Mouse (Mus musculus): ENCODE measurements around the gene Alk.

DNA sequence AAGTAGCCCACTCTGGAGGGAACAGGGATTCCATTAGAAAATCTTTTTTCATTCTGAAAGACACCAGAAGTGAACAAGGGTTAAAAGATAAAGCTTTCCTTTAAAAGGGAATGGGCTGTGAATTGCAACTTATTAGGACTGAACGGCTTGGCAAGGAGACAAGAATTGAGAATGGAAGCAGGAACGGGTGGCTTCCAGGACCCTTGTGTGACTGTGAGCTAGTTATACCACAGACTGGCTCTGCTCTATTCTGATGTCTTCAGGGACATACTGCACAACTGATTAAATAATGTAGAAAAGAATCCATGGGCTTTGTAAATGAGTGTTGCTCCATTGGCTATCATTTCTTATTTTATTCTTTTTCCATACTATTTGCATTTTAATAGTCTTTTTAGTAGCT lies 33.0 kb downstream of the Alk start:
- TF ChIP-seq CTCF (IDR thresholded peaks at IDR 0.05; ENCODE audit: low read depth): no peak
- TF ChIP-seq EP300 (IDR thresholded peaks at IDR 0.05; ENCODE audit: low read depth): no peak

Measured in liver, postnatal 0 days (tissue).